Mouse (Mus musculus): Measurements from ENCODE around the gene Ddt. TPM values are rescaled to one million over a fixed set of nuclear protein-coding genes. Genes with fewer than 3 reads are reported as not detected.
"Not testable (repeated sequence)": the region's sequence is repeated elsewhere in the genome, so short reads cannot be mapped to it uniquely, and the experiment has no call there.

Ddt gene
- total RNA-seq, 4 experiments from 2014 or later: 39.9 to 46.0 (median 44.1) TPM

- no peak for DNase-seq (ENCODE audit: low spot score in 2 of 2)
Measured at GRCm38 (mm10) chr10:75774102-75774501, 888 bp upstream of the Ddt start.

GRCm38 (mm10) chr10:75767756-75768155, 5.5 kb downstream of the Ddt start:
- not testable (repeated sequence) for DNase-seq (ENCODE audit: low spot score in 2 of 2)

- no peak for DNase-seq (ENCODE audit: low spot score in 2 of 2)
Measured at GRCm38 (mm10) chr10:75766856-75767255, 6.4 kb downstream of the Ddt start.

- peak in 1 of 2 experiments; percentile 62 for DNase-seq (ENCODE audit: low spot score in 2 of 2)
Measured at GRCm38 (mm10) chr10:75764519-75765473, 8.4 kb downstream of the Ddt start.

GRCm38 (mm10) chr10:75763682-75764518, 9.3 kb downstream of the Ddt start, which contains the start of gene Cabin1:
TSS of gene Cabin1 (minus strand) at chr10:75764341.
- peak; percentile 97 to 98 for DNase-seq (ENCODE audit: low spot score in 2 of 2)

GRCm38 (mm10) chr10:75762413-75762812, 10.8 kb downstream of the Ddt start:
- no peak for DNase-seq (ENCODE audit: low spot score in 2 of 2)

- no peak for DNase-seq (ENCODE audit: low spot score in 2 of 2)
Measured at GRCm38 (mm10) chr10:75760311-75760710, 12.9 kb downstream of the Ddt start.

- DNase-seq (ENCODE audit: low spot score in 2 of 2): no peak
Measured at GRCm38 (mm10) chr10:75756719-75757118, 16.5 kb downstream of the Ddt start.

- DNase-seq (ENCODE audit: low spot score in 2 of 2): peak; percentile 78 to 91
Measured at GRCm38 (mm10) chr10:75744017-75744416, 29.2 kb downstream of the Ddt start.

- peak; percentile 86 for DNase-seq (ENCODE audit: low spot score in 2 of 2)
Measured at GRCm38 (mm10) chr10:75743369-75743768, 29.8 kb downstream of the Ddt start.

- no peak for DNase-seq (ENCODE audit: low spot score in 2 of 2)
Measured at GRCm38 (mm10) chr10:75740866-75741265, 32.3 kb downstream of the Ddt start.

- no peak for DNase-seq (ENCODE audit: low spot score in 2 of 2)
Measured at GRCm38 (mm10) chr10:75725449-75725848, 47.8 kb downstream of the Ddt start.

Other genes starting within 250 kb of the Ddt start
- 10 to 100 TPM in 3 of 4 experiments, 1 to 10 TPM in 1; 9.5 to 16.9 (median 12.0) TPM for gene Lrrc75b, start 213.1 kb downstream of the Ddt start, total RNA-seq (2022)
- gene Ggt1, start 211.8 kb downstream of the Ddt start, total RNA-seq (2022): 1 to 10 TPM; 4.0 to 5.6 (median 4.6) TPM
- 1 to 10 TPM; 2.6 to 5.0 (median 4.3) TPM for gene Ggt5, start 184.1 kb downstream of the Ddt start, total RNA-seq (2022)
- gene Susd2, start 129.4 kb downstream of the Ddt start, total RNA-seq (2022): 1 to 10 TPM; 2.5 to 3.8 (median 3.0) TPM
- 10 to 100 TPM; 64.2 to 89.7 (median 67.1) TPM for gene Cabin1, start 9.1 kb downstream of the Ddt start, total RNA-seq (2022)
- not detected for gene Gm20441, start 7.5 kb upstream of the Ddt start, total RNA-seq (2022)
- gene Gstt3, start 8.0 kb upstream of the Ddt start, total RNA-seq (2022): 1 to 10 TPM; 2.0 to 7.7 (median 4.3) TPM
- gene Gstt1, start 25.2 kb upstream of the Ddt start, total RNA-seq (2022): 10 to 100 TPM; 10.0 to 15.8 (median 12.8) TPM
- gene Gstt4, start 49.1 kb upstream of the Ddt start, total RNA-seq (2022): under 1 TPM in 1 of 4 experiments, not detected in 3; 0.35 TPM
- 1 to 10 TPM; 5.1 to 6.8 (median 5.7) TPM for gene Gstt2, start 64.0 kb upstream of the Ddt start, total RNA-seq (2022)
- 100 to 1,000 TPM; 442 to 478 (median 462) TPM for gene Mif, start 86.8 kb upstream of the Ddt start, total RNA-seq (2022)
- gene Derl3, start 120.0 kb upstream of the Ddt start, total RNA-seq (2022): 1 to 10 TPM; 1.3 to 6.8 (median 4.4) TPM
- gene Smarcb1, start 148.2 kb upstream of the Ddt start, total RNA-seq (2022): 10 to 100 TPM; 80.7 to 83.2 (median 82.5) TPM
- gene Chchd10, start 159.7 kb upstream of the Ddt start, total RNA-seq (2022): 100 to 1,000 TPM; 299 to 345 (median 314) TPM
- 1 to 10 TPM; 1.7 to 2.6 (median 1.8) TPM for gene Mmp11, start 163.1 kb upstream of the Ddt start, total RNA-seq (2022)
- gene Gm867, start 167.3 kb upstream of the Ddt start, total RNA-seq (2022): under 1 TPM in 2 of 4 experiments, not detected in 2; 0.51 to 0.70 TPM
- gene Vpreb3, start 169.6 kb upstream of the Ddt start, total RNA-seq (2022): not detected
- under 1 TPM in 2 of 4 experiments, not detected in 2; 0.17 to 0.20 TPM for gene Gm5134, start 181.1 kb upstream of the Ddt start, total RNA-seq (2022)